Mouse (Mus musculus) liver, embryonic 15.5 days (tissue): ENCODE measurements around the gene Enpp6. TPM values are rescaled to one million over a fixed set of nuclear protein-coding genes. Genes with fewer than 3 reads are reported as not detected.

ENCODE experiments used
- ATAC-seq: fragments of 200-750 bp; cut with Nextera tagmentation; 2 replicates; pipeline ENCODE4 v1.8.0; 2017; ENCODE audit warnings: moderate number of reproducible peaks, mild to moderate bottlenecking, moderate library complexity; ENCODE audit not compliant: insufficient read depth
- H3K27ac ChIP-seq: fragments of 300-500 bp; sonication (generic); replicated peaks from 2 replicates; pipeline ENCODE4 v1.5.1; 2015; ENCODE audit warnings: mild to moderate bottlenecking, inconsistent platforms
- H3K27me3 ChIP-seq: fragments of 300-500 bp; sonication (generic); 2 replicates; pipeline ENCODE4 v1.6.1; 2015; ENCODE audit warnings: mild to moderate bottlenecking, inconsistent platforms
- H3K36me3 ChIP-seq: fragments of 300-500 bp; sonication (generic); replicated peaks from 2 replicates; pipeline ENCODE4 v1.6.1; 2015; ENCODE audit warnings: moderate library complexity, mild to moderate bottlenecking, inconsistent platforms
- H3K4me1 ChIP-seq: fragments of 300-500 bp; sonication (generic); replicated peaks from 2 replicates; pipeline ENCODE4 v1.6.1; 2015; ENCODE audit warnings: inconsistent platforms
- H3K4me2 ChIP-seq: fragments of 300-500 bp; sonication (generic); 2 replicates; pipeline ENCODE4 v1.6.1; 2015; ENCODE audit warnings: moderate library complexity, mild to moderate bottlenecking, inconsistent platforms
- H3K4me3 ChIP-seq: fragments of 300-500 bp; sonication (generic); replicated peaks from 2 replicates; pipeline ENCODE4 v1.5.1; 2015; ENCODE audit warnings: mild to moderate bottlenecking, inconsistent platforms
- H3K9ac ChIP-seq: fragments of 300-500 bp; sonication (generic); 2 replicates; pipeline ENCODE4 v1.6.1; 2015; ENCODE audit warnings: moderate library complexity, mild to moderate bottlenecking, inconsistent platforms
- H3K9me3 ChIP-seq: fragments of 300-500 bp; sonication (generic); replicated peaks from 2 replicates; pipeline ENCODE4 v1.6.1; 2016; ENCODE audit warnings: inconsistent platforms
- WGBS: fragments of 180-500 bp; shearing (Covaris S2); methylation state at CpG from one replicate; pipeline ENCODE4 v1.1.7; 2015; ENCODE audit warnings: mixed read lengths; ENCODE audit not compliant: insufficient replicate concordance; 5-methylcytosine and 5-hydroxymethylcytosine counted together
- polyA plus RNA-seq: library from polyadenylated mRNA; unstranded; fragments of >200 nt; fragmentation: Nextera tagmentation; extraction: Ambion mirVana; gene quantifications from 2 replicates; pipeline ENCODE4 v1.2.1, GENCODE M21; 2015

Enpp6 gene
- polyA plus RNA-seq, 1 experiment from 2014 or later = 0.30 TPM

GRCm38 (mm10) chr8:47133381-47133780 is 146.7 kb downstream of the Enpp6 start:
- no peak for ATAC-seq
- Histone ChIP-seq H3K9me3 (no peaks in the 10 kb centered on the region), H3K36me3 (no peaks in the 10 kb centered on the region), H3K27me3 (no peaks in the 10 kb centered on the region), H3K4me1 (no peaks in the 10 kb centered on the region), H3K4me3 (no peak overlapping the region), H3K27ac (no peak overlapping the region), H3K9ac (no peak overlapping the region), H3K4me2 (no peak overlapping the region)
- 58% methylated on average over 3 of the region's 3 CpGs for WGBS

- H3K36me3 ChIP-seq = no peaks in the 10 kb centered on the region
- H3K4me2 ChIP-seq = no peak overlapping the region
- 50% methylated on average over 11 of the region's 11 CpGs for WGBS
- H3K4me1 ChIP-seq = no peaks in the 10 kb centered on the region
- H3K4me3 ChIP-seq = no peak overlapping the region
- H3K9me3 ChIP-seq = no peaks in the 10 kb centered on the region
- H3K27ac ChIP-seq = no peak overlapping the region
- ATAC-seq = no peak
- H3K27me3 ChIP-seq = no peaks in the 10 kb centered on the region
- no peak overlapping the region for H3K9ac ChIP-seq
Observed at GRCm38 (mm10) chr8:47134736-47135135, 148.0 kb downstream of the Enpp6 start.

GRCm38 (mm10) chr8:47135586-47135985 is 148.9 kb downstream of the Enpp6 start:
- ATAC-seq = no peak
- H3K4me1 ChIP-seq = no peaks in the 10 kb centered on the region
- no peaks in the 10 kb centered on the region for H3K36me3 ChIP-seq
- H3K9ac ChIP-seq = no peak overlapping the region
- no peak overlapping the region for H3K4me3 ChIP-seq
- H3K27ac ChIP-seq = no peak overlapping the region
- no peak overlapping the region for H3K4me2 ChIP-seq
- H3K27me3 ChIP-seq = no peaks in the 10 kb centered on the region
- WGBS = 9% methylated on average over 9 of the region's 9 CpGs
- H3K9me3 ChIP-seq = no peaks in the 10 kb centered on the region

GRCm38 (mm10) chr8:47136047-47136446 is 149.4 kb downstream of the Enpp6 start:
- Histone ChIP-seq H3K27me3 (no peaks in the 10 kb centered on the region), H3K9ac (no peak overlapping the region), H3K4me3 (no peak overlapping the region), H3K27ac (no peak overlapping the region), H3K36me3 (no peaks in the 10 kb centered on the region), H3K9me3 (no peaks in the 10 kb centered on the region), H3K4me2 (no peak overlapping the region), H3K4me1 (no peaks in the 10 kb centered on the region)
- ATAC-seq = no peak
- WGBS = 32% methylated on average over 5 of the region's 5 CpGs

- Histone ChIP-seq H3K9me3 (no peaks in the 10 kb centered on the region), H3K27me3 (no peaks in the 10 kb centered on the region), H3K9ac (no peak overlapping the region), H3K36me3 (no peaks in the 10 kb centered on the region), H3K4me3 (no peak overlapping the region), H3K4me1 (no peaks in the 10 kb centered on the region), H3K27ac (no peak overlapping the region), H3K4me2 (no peak overlapping the region)
- WGBS = 67% methylated on average over 9 of the region's 9 CpGs
- no peak for ATAC-seq
Observed at GRCm38 (mm10) chr8:47145258-47145657, 158.6 kb downstream of the Enpp6 start.

Other genes with a start within 250 kb of the Enpp6 start
- gene Irf2, start 247.2 kb upstream of the Enpp6 start, polyA plus RNA-seq = 10.1 and 11.6 TPM in 2 replicates